Mouse (Mus musculus) myocyte (in vitro differentiated cells): ENCODE measurements around the gene Ldlrad3.

Source experiments
- MAX ChIP-seq: IDR thresholded peaks from one replicate; pipeline ENCODE4 v1.6.1; 2011; ENCODE audit warnings: low read depth, mild to moderate bottlenecking, control low read depth
- MYOD1 ChIP-seq, 3 experiments: IDR thresholded peaks; one replicate each; pipeline ENCODE4 v1.6.1; 2011; ENCODE audit warnings: control low read depth in 2 of 3, low read depth in 2 of 3, mild to moderate bottlenecking in 2 of 3, moderate library complexity in 1 of 3; ENCODE audit not compliant: insufficient read length in 2 of 3, control insufficient read depth in 1 of 3
- POLR2A ChIP-seq: IDR thresholded peaks from one replicate; pipeline ENCODE4 v1.6.1; 2011; ENCODE audit warnings: low read depth, mild to moderate bottlenecking, control low read depth, moderate library complexity; ENCODE audit not compliant: insufficient read length
- POLR2AphosphoS2 ChIP-seq: IDR thresholded peaks from one replicate; pipeline ENCODE4 v1.6.1; 2011; ENCODE audit warnings: low read depth, control low read depth; ENCODE audit not compliant: insufficient read length
- TCF12 ChIP-seq: IDR thresholded peaks from one replicate; pipeline ENCODE4 v1.6.1; 2011; ENCODE audit warnings: mild to moderate bottlenecking, control low read depth; ENCODE audit not compliant: poor library complexity, insufficient read depth, severe bottlenecking

DNA sequence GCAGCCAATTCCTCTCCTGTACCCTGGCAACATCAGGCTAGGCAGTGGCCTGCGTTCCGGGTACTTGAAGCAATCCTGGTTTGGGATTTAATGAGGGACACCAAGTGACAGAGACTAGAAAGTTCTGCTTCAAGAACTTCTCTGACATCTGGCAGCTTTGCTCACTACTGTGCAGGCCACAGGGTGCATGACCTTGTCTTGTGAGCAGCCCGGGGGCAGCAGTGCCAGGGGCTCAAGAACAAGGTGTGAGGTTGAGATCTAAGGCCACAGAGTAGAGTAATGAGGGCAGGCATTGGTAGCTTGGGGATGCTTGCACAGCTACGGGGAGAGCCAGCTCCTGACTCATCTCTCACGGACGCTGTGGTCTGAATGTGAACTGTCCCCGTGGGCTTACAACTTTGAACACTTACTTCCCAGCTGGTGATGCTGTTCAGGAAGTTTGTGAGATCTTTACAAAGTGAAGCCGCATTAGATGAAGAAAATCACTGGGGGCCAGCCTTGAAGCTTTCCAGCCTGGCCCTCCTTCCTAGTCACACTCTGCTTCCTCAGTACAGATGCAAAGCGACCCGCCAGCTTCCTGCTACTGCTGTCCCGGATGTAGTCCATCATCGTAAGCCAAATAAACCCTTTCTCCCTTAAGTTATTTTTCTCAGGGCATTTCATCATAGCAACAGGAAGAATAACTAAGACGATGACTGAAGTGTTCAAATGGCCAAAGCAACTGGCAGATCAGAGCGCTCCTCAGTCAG lies 86.3 kb downstream of the Ldlrad3 start:
- no peak for TF ChIP-seq MYOD1 (IDR thresholded peaks at IDR 0.05; ENCODE audit: control insufficient read depth in 1 of 3, insufficient read length in 2 of 3, low read depth in 2 of 3)
- TF ChIP-seq POLR2A, result no peak
- no peak for TF ChIP-seq MAX
- no peak for TF ChIP-seq POLR2AphosphoS2
- no peak for TF ChIP-seq TCF12
